Mouse (Mus musculus) cerebellum, adult (tissue): ENCODE data around the gene En2.

Experiments
- ATAC-seq: cut with Nextera tagmentation; 2 replicates; pipeline ENCODE4 v1.9.2; 2017; ENCODE audit warnings: mild to moderate bottlenecking, moderate library complexity, mixed read lengths; ENCODE audit not compliant: insufficient number of reproducible peaks, low FRiP score, low TSS enrichment

The En2 gene

GRCm38 (mm10) chr5:28165358-28166255 lies at the start of gene En2:
En2 (plus strand) TSS chr5:28165694.
- peak; percentile 57 for ATAC-seq

DNA sequence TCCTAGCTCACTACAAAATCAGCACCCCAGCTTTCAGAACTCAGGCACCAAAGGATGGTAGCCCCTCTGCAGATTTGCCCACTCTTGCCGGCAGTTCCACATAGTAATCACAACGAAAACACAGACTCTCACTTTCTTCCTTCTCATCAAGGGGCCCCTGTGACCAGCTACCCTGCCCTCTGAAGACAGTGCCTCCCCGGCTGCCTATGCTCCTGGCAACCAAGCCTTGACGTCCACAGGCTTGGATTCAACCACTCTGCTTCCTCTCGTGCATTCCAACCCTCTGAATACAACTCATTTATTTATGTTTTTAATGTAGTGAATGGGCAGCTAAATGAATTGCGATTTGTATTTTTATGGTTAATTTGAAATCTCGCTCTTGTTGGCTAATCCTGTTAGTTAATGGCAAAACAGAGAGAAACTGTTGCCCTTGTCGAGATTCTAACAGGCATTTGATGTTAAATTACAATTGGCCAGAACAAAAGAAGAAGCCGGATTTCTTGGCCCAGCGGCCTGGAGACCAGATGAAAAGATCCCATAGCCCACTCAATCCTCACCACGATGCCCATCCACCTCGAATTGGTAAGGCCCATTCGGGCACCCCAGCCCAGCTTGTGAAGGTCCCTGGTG lies 48.1 kb upstream of the En2 start:
- ATAC-seq = no peak

DNA sequence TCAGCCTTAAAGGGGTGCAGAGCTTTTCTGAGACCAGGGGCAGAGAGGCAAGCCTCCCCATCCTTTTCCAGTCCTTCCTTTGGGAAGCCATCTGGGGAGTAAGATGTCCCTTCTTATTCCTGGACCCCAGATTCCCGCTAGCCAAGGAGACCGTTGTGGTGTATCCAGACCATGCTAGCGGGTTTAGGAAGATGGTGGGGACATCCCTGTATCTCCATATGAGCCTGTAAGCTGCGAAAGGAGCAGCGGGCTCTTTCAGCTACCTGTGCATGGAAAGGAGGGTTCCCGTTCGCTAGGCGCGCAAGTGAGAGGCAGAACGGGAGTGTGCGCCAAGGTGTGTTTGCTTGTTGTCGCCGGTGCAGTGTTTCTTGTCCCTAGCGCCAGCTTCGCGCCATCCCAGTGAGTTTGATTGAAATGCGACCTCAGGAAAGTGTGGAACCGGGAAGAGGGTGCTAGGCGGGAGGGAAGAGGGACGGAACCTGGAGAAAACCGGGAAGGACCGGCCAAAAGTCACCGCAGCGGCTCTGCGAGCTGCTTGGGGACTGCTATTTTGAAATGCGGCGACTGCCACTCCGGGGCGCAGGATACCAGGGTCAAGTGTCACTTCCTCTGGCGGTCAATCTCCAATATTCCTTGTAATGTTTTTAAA lies 47.5 kb upstream of the En2 start:
- peak; percentile 62; the same call in 1 of the 2 replicates for ATAC-seq

- no peak for ATAC-seq
Measured at GRCm38 (mm10) chr5:28118531-28118925, 47.0 kb upstream of the En2 start.

- ATAC-seq = no peak
Measured at GRCm38 (mm10) chr5:28119576-28119975, 45.9 kb upstream of the En2 start.

DNA sequence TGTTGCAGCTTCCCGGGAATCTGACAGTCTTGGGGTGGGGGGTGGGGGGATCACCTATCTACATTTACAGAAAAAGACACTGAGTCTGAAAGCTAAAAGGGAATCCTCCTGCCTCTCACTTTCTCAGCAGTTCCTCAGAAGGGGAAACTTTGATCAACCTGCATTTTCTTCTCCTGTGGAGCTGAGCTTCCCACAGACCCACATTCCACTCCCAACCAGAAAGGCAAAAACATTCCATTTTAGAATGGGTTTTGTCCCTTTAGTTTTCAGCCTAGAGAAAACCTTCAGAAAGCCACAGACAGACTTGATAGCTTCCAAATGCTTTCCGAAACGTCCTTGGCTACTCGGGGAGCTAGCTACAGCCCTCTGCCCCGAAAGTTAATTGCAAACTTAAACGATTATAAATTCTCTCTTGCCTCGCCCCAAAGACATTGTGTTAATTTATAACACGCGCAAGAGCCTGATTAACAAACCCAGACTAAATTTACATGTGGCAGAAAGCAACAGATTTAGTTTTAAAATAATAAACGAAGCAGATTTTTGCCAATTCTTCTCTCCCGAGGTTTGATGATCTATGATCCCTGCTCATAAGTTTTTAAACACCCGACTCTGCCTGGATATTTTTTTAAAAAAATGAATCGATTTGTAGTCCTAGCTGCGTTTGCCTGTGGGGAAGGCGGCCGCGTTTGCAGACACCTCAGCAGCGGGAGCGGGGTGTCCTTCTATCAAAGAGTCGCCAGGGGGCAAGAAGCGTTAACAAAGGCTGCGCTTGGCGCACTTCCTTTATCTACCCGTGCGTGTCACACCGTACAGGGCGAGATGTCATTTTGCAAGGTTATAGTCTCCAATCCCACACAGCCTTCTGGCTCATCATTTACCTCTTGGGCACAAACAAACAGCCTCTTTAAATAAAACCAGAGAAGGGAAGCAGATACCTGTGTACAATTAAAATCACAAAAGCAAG lies 42.7 kb upstream of the En2 start:
- ATAC-seq = peak; percentile 69

GRCm38 (mm10) chr5:28123455-28123825 lies 42.1 kb upstream of the En2 start:
- ATAC-seq = no peak

DNA sequence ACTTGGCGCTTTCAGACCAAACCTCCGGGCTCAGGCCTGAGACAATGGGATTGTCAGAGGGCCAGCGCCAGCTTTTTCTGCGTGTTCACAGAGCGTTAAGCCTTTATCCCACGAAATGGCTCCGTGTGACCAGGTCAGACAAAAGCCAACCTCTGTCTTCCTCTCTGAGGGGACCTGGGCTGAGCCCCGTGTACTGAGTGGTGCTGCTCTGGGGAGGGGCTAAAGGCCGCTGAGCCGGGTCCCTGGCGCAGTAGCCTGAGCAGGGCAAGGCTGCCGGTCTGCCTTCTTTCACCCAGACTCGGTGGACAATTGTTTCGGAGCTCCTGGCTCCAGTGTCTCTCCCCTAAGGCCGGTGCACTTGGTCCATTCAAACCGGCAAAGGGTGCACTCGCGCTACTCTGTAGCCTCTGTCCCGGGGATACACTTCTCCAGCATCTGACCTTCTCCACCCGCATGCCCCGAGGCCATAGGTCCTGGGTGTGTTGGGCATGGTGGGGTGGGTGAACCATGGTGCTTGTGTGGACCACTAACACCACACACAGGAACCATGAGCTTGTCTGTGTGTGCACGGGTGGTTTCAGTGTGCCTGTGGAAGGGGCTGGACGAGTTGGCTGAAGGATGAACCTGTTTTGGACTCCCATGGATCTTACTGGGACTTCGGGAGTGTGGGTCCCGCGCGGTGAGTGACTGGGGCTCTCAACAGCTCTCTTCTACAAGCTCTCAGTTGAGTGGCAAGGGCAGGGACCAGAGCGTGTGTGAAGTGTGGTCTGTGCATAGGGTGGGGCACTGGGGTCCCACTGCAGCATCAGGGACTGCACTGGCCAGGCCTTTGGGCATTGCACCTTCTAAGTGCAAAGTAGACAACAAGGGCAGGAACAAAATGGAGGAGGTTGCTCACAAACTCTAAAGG lies 40.9 kb upstream of the En2 start:
- ATAC-seq = no peak

GRCm38 (mm10) chr5:28128851-28129250 lies 36.6 kb upstream of the En2 start:
- ATAC-seq = no peak

DNA sequence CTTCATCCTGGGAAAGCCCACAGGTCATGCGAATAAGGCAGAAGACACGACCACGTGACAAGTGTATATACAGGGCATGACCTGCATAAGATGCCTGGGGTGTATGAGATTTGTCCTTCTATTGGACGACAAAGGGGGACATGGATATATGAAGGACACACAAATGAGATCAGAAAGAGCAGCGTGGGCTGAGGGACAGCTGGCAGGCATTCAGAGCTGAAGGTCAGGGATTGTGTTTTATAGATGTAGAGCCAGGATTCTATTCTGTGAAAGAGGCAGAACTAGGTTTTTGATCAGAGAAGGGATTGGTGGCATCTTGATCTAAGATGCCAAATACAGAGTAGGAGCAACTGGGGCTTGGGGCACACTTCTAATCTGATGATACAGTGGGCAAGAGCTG lies 33.3 kb upstream of the En2 start:
- ATAC-seq = no peak

DNA sequence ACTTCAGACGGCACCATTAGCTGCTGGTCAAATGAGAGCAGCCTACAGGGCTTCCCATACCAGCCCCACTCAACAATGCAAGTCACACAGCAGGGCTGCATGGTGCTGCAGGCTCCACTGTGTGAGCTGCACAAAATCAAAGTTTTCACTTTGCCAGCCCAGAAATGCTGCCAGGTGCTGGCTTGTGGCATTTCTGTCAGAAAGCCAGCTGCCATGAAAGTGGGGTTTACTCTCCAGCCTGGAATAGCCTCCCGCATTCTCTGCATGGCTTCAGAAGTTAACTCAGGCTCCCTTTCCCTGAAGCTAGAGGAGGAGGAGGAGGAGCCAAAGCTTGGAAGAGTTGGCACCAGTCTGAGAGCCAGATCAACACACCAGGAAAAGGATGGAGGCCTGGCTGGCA lies 29.1 kb upstream of the En2 start:
- no peak for ATAC-seq

- no peak for ATAC-seq
Measured at GRCm38 (mm10) chr5:28144555-28144954, 20.9 kb upstream of the En2 start.

DNA sequence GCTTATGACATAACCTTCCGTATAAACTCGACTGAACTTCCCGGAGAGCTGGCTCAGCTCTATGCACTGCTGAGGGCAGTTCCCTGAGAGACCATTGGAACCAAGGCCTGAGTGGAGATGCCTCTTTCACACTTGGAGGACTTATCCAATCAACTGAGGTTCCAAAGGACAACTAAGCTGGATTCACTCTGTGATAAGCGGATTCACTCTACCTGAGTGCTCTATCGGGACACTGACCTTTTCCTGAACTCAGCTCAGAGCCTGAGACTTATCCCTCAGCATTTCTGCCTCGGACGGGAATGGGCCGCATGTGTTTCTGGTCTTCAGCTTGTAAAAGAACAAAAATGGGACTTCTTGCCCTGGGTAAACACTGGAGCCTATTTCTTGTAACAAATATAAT lies 19.5 kb upstream of the En2 start:
- no peak for ATAC-seq

DNA sequence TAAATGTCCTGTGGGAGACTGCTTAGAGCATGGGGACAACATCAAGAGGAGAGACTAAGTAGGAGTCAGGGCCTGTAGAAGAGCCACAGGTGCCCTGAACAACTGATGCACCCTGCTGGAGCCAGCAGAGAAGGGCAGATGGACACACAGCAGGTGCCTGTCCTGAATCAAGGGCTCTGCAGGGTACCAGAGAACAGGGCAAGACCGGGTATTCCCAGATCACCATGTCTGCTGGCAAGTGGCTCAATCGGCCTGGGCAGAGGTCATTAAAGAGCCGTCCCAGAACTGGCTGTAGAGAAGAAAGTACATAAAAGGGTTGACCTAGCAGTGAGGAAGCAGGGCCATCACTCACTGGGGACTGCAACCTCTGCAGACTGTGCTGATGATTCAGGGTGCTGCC lies 17.0 kb upstream of the En2 start:
- peak; percentile 71 for ATAC-seq

GRCm38 (mm10) chr5:28149436-28149835 lies 16.1 kb upstream of the En2 start:
- ATAC-seq = peak; percentile 52; the same call in 1 of the 2 replicates

- no peak for ATAC-seq
Measured at GRCm38 (mm10) chr5:28157044-28157730, 8.3 kb upstream of the En2 start.

DNA sequence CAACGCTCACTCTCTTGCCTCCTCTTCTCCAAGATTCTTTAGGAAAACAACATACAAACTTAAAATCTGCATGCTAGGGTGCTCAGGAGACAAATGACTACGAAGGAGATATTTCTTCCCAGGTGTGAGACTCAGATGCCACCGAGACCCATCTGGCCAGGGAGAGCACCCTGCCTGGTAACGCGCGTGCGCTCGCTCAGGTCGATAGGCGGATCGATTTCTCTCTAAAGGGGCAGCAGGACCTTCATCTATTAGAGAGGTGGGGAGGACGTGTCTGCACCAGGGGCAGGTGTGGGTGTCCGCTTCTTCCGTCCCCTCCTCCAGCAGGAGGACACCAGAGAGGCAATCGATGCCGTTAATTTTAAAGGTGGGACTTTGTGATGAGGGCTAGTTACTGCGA lies 7.7 kb upstream of the En2 start:
- no peak for ATAC-seq

- no peak for ATAC-seq
Measured at GRCm38 (mm10) chr5:28158308-28159071, 7.0 kb upstream of the En2 start.
